Mouse (Mus musculus) forebrain, postnatal 0 days (tissue): Measurements from ENCODE around the gene Rgs14. TPM values are rescaled to one million over a fixed set of nuclear protein-coding genes. Genes with fewer than 3 reads are reported as not detected.

Source experiments
- ATAC-seq: fragments of 200-750 bp; cut with Nextera tagmentation; 2 replicates; pipeline ENCODE4 v1.8.0; 2017; ENCODE audit warnings: mild to moderate bottlenecking, moderate library complexity
- DNase-seq: peaks from one replicate; pipeline ENCODE4 v3.0.0-alpha.2; 2015
- H3K27ac ChIP-seq: fragments of 300-500 bp; sonication (generic); 2 replicates; pipeline ENCODE4 v1.5.1; 2014; ENCODE audit warnings: low read depth, mild to moderate bottlenecking, antibody characterized with exemption, low read length, moderate library complexity, mixed read lengths
- H3K27me3 ChIP-seq: fragments of 300-500 bp; sonication (generic); 2 replicates; pipeline ENCODE4 v1.6.1; 2014; ENCODE audit warnings: mild to moderate bottlenecking, low read length, mixed read lengths; ENCODE audit not compliant: insufficient read depth
- H3K36me3 ChIP-seq: fragments of 300-500 bp; sonication (generic); 2 replicates; pipeline ENCODE4 v1.6.1; 2014; ENCODE audit warnings: mild to moderate bottlenecking, moderate library complexity; ENCODE audit not compliant: insufficient read depth
- H3K4me1 ChIP-seq: fragments of 300-500 bp; sonication (generic); 2 replicates; pipeline ENCODE4 v1.6.1; 2014; ENCODE audit warnings: antibody characterized with exemption; ENCODE audit not compliant: insufficient read depth
- H3K4me2 ChIP-seq: fragments of 300-500 bp; sonication (generic); 2 replicates; pipeline ENCODE4 v1.6.1; 2014; ENCODE audit warnings: low read depth, mild to moderate bottlenecking, moderate library complexity
- H3K4me3 ChIP-seq: fragments of 300-500 bp; sonication (generic); 2 replicates; pipeline ENCODE4 v1.5.1; 2014; ENCODE audit warnings: low read depth, low read length, mixed read lengths
- H3K9ac ChIP-seq: fragments of 300-500 bp; sonication (generic); 2 replicates; pipeline ENCODE4 v1.6.1; 2014; ENCODE audit warnings: mild to moderate bottlenecking
- H3K9me3 ChIP-seq: fragments of 300-500 bp; sonication (generic); 2 replicates; pipeline ENCODE4 v1.6.1; 2016; ENCODE audit warnings: low read length
- CTCF ChIP-seq: sonication (generic); IDR thresholded peaks from 2 replicates; pipeline ENCODE4 v1.5.1; 2016; ENCODE audit warnings: antibody characterized with exemption, control low read depth, low read depth
- WGBS: fragments of 180-500 bp; shearing (Covaris S2); extraction: QIAGEN DNeasy Blood & Tissue Kit; methylation state at CpG from one replicate; pipeline ENCODE4 v1.1.7; 2014; 5-methylcytosine and 5-hydroxymethylcytosine counted together
- polyA plus RNA-seq: library from polyadenylated mRNA; unstranded; fragments of >200 nt; fragmentation: Nextera tagmentation; extraction: Ambion mirVana; gene quantifications from 2 replicates; pipeline ENCODE4 v1.2.1, GENCODE M21; 2015
- total RNA-seq: library from RNA; depleted of rRNA; stranded (reverse); fragments of >200 nt; gene quantifications from 2 replicates; pipeline ENCODE4 v1.2.3, GENCODE M21; 2014; rRNA removed

Gene Rgs14
- total RNA-seq (4.0 and 4.4 TPM in 2 replicates), polyA plus RNA-seq (2.5 and 3.9 TPM in 2 replicates)

- H3K27me3 ChIP-seq = peaks cover 7% of the 10 kb centered on the region; the same call in 1 of the 2 replicates
- ATAC-seq = 0 out of 2 replicates have a peak, but pooled peaks have one; percentile 6
- no peaks in the 10 kb centered on the region for H3K4me1 ChIP-seq
- H3K36me3 ChIP-seq = no peaks in the 10 kb centered on the region
- H3K4me2 ChIP-seq = peak within 1 kb of the TSS; percentile 27
- H3K4me3 ChIP-seq = no peak within 1 kb of the TSS
- WGBS = 62% methylated on average over 13 of the region's 13 CpGs
- TF ChIP-seq CTCF = no peak
- no peak within 1 kb of the TSS for H3K27ac ChIP-seq
- H3K9me3 ChIP-seq = no peaks in the 10 kb centered on the region
- DNase-seq = no peak
- no peak within 1 kb of the TSS for H3K9ac ChIP-seq
These were observed at the start of gene Rgs14 for GRCm38 (mm10) chr13:55369531-55370114. Rgs14 (plus strand) TSS chr13:55369732.

- Histone ChIP-seq H3K27me3 (no peaks in the 10 kb centered on the region), H3K9me3 (no peaks in the 10 kb centered on the region), H3K4me3 (peak within 1 kb of the TSS; percentile 88), H3K27ac (0 out of 2 replicates have a peak within 1 kb of the TSS, but pooled peaks have one; percentile 73), H3K4me1 (peaks cover 12% of the 10 kb centered on the region; the same call in 1 of the 2 replicates), H3K9ac (peak within 1 kb of the TSS; percentile 88), H3K36me3 (peaks cover 34% of the 10 kb centered on the region), H3K4me2 (peak within 1 kb of the TSS; percentile 90)
- ATAC-seq (no peak), DNase-seq (no peak)
- 84% methylated on average over 4 of the region's 4 CpGs for WGBS
- no peak for TF ChIP-seq CTCF
These were observed 49.5 kb upstream of the Rgs14 start, which contains the start of gene Prelid1 for GRCm38 (mm10) chr13:55319931-55320533. Prelid1 (plus strand) TSS chr13:55320500.

- Histone ChIP-seq H3K4me2 (peak within 1 kb of the TSS; percentile 90), H3K4me1 (peaks cover 12% of the 10 kb centered on the region; the same call in 1 of the 2 replicates), H3K27me3 (no peaks in the 10 kb centered on the region), H3K4me3 (peak within 1 kb of the TSS; percentile 88), H3K9me3 (no peaks in the 10 kb centered on the region), H3K36me3 (peaks cover 40% of the 10 kb centered on the region), H3K27ac (peak within 1 kb of the TSS; percentile 73), H3K9ac (peak within 1 kb of the TSS; percentile 88)
- ATAC-seq = peak; percentile 97
- TF ChIP-seq CTCF = no peak
- peak; percentile 95 for DNase-seq
- 2% methylated on average over 71 of the region's 73 CpGs for WGBS
These were observed 48.0 kb upstream of the Rgs14 start, which contains the start of gene Rab24 for GRCm38 (mm10) chr13:55321434-55322129. Rab24 (minus strand) TSS chr13:55321946.

GRCm38 (mm10) chr13:55322130-55322825, 47.3 kb upstream of the Rgs14 start:
- Histone ChIP-seq H3K4me2 (peak overlapping the region; percentile 90), H3K4me3 (peak overlapping the region; percentile 88), H3K27ac (peak overlapping the region; percentile 73), H3K9me3 (no peaks in the 10 kb centered on the region), H3K9ac (peak overlapping the region; percentile 88), H3K4me1 (peaks cover 15% of the 10 kb centered on the region; the same call in 1 of the 2 replicates), H3K36me3 (peaks cover 34% of the 10 kb centered on the region), H3K27me3 (no peaks in the 10 kb centered on the region)
- ATAC-seq (peak; percentile 49), DNase-seq (peak; percentile 63)
- peak; percentile 57 for TF ChIP-seq CTCF
- under 1% methylated on average over 31 of the region's 31 CpGs for WGBS

GRCm38 (mm10) chr13:55325596-55325995, 43.9 kb upstream of the Rgs14 start:
- TF ChIP-seq CTCF = no peak
- no peak for ATAC-seq
- DNase-seq = no peak
- Histone ChIP-seq H3K27me3 (no peaks in the 10 kb centered on the region), H3K36me3 (peaks cover 21% of the 10 kb centered on the region), H3K4me2 (no peak overlapping the region), H3K9me3 (no peaks in the 10 kb centered on the region), H3K4me1 (peaks cover 15% of the 10 kb centered on the region; the same call in 1 of the 2 replicates), H3K27ac (no peak overlapping the region), H3K4me3 (no peak overlapping the region), H3K9ac (no peak overlapping the region)
- 86% methylated on average over 11 of the region's 11 CpGs for WGBS

- WGBS = 56% methylated on average over 4 of the region's 4 CpGs
- Histone ChIP-seq H3K4me3 (no peak overlapping the region), H3K27me3 (no peaks in the 10 kb centered on the region), H3K9me3 (no peaks in the 10 kb centered on the region), H3K4me1 (peaks cover 11% of the 10 kb centered on the region; the same call in 1 of the 2 replicates), H3K4me2 (peak overlapping the region; percentile 15; the same call in 1 of the 2 replicates), H3K27ac (peak overlapping the region; percentile 80), H3K9ac (0 out of 2 replicates have a peak overlapping the region, but pooled peaks have one; percentile 11), H3K36me3 (peaks cover 21% of the 10 kb centered on the region)
- no peak for TF ChIP-seq CTCF
- DNase-seq = peak; percentile 11
- peak; percentile 4 for ATAC-seq
These were observed 42.4 kb upstream of the Rgs14 start for GRCm38 (mm10) chr13:55327169-55327568.
